In the genomic region with DNA sequence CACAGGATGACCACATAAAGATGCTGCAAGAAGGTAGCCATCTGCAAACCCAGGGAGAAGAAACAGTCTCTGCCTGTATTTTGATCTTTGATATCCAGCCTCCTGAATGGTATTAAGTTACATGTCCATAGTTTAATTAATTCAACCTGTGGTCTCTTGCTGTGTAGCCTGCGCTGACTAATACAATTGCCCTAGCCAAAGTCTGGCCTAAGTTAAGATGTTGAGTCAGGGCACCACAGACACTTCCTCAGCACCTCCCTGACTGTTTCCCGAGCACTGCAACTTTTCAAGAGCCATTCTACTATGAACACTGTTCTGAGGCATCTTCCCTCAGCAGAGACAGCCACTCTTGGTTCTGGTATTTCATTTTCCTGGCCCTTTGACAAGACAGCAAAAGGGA, we compare ENCODE assay signal across 17 mouse cellular contexts. TPM values are rescaled to one million over a fixed set of nuclear protein-coding genes. Genes with fewer than 3 reads are reported as not detected.
A peak's percentile ranks its signal among the peaks of the same experiment; 100 is the strongest.
DNase-seq lines count a peak whose midpoint lies in the region.
"Had no signal": no experiment of that assay in that cellular context is flagged by ENCODE, and none has a peak within 500 bp of the region (broad histone marks: within the 10 kb centered on the region; RNA-seq: fewer than 3 reads in every experiment).

No protein-coding gene starts in this region.

- WGBS in macrophage (ENCODE audit: missing documents) = 72% methylated on average over 2 of the region's 2 CpGs

- DNase-seq in heart, adult 11 months = peak; percentile 61
- no peak for DNase-seq in heart, postnatal 4 days
- DNase-seq in NIH3T3 (ENCODE audit: low read depth) = peak; percentile 81
- no peak for DNase-seq in thymus, postnatal 0 days (ENCODE audit: low spot score)
- no peak for DNase-seq in layer of hippocampus, adult 11-12 months (ENCODE audit: low spot score)
- DNase-seq: adrenal gland, adult 8-10 months; adrenal gland, postnatal 36 days; cerebellum, adult 2 months; cerebellum, postnatal 10 days; gastrocnemius, postnatal 14 days had no signal

- peak overlapping the region; percentile 17; the same call in 1 of the 2 replicates for H3K27ac ChIP-seq in macrophage
- H3K27ac ChIP-seq: hindbrain, embryonic 15.5 days had no signal

- H3K79me2 ChIP-seq in macrophage (ENCODE audit: inconsistent target) = no peaks in the 10 kb centered on the region

- peaks cover 40% of the 10 kb centered on the region for H3K36me3 ChIP-seq in macrophage (ENCODE audit: inconsistent target)

- no peak overlapping the region for H3K4me3 ChIP-seq in macrophage (ENCODE audit: inconsistent target)
- H3K4me3 ChIP-seq: erythroblast, embryonic 14.5 days; heart, embryonic 12.5 days; hindbrain, embryonic 15.5 days had no signal

RNA-seq across cellular contexts. Expression of a gene that starts 12.3 kb away (rescaled TPM):
- total RNA-seq in heart, postnatal 4 days (2021) = not detected
- under 1 TPM in 1 of 26 experiments, not detected in 25; 0.33 TPM for total RNA-seq in macrophage (2018; cell fraction: chromatin; rRNA removed)
- under 1 TPM in 10 of 26 experiments, not detected in 16; 0.06 to 0.28 (median 0.10) TPM for total RNA-seq in macrophage (2018; cell fraction: cytosol; rRNA removed)
- under 1 TPM in 2 of 26 experiments, not detected in 24; 0.28 to 0.42 TPM for total RNA-seq in macrophage (2018; cell fraction: nucleus; rRNA removed)
- 0.09 TPM in 1 of 3 replicates, not detected in the others for polyA plus RNA-seq in macrophage (2018)
- 17.4 and 17.8 TPM in 2 replicates for polyA plus RNA-seq in thymus, postnatal 0 days (2015; fragmentation: Nextera tagmentation; extraction: Ambion mirVana)
- polyA plus RNA-seq: erythroblast, embryonic 14.5 days had no signal

RNA-seq across cellular contexts. Expression of a gene that starts 33.1 kb away (rescaled TPM):
- 100 to 1,000 TPM; 156 to 161 TPM for total RNA-seq in heart, postnatal 4 days (2021)
- total RNA-seq in macrophage (2018; cell fraction: chromatin; rRNA removed) = 100 to 1,000 TPM in 20 of 26 experiments, 10 to 100 TPM in 6; 74.3 to 258 (median 164) TPM
- 10 to 100 TPM in 22 of 26 experiments, 1 to 10 TPM in 4; 6.9 to 26.7 (median 14.4) TPM for total RNA-seq in macrophage (2018; cell fraction: cytosol; rRNA removed)
- total RNA-seq in macrophage (2018; cell fraction: nucleus; rRNA removed) = 100 to 1,000 TPM in 1 of 26 experiments, 10 to 100 TPM in 25; 29.2 to 106 (median 71.1) TPM
- 10.0 to 13.5 TPM (median 12.8 TPM) in 3 replicates for polyA plus RNA-seq in macrophage (2018)
- polyA plus RNA-seq in thymus, postnatal 0 days (2015; fragmentation: Nextera tagmentation; extraction: Ambion mirVana) = 5.6 and 10.3 TPM in 2 replicates

RNA-seq across cellular contexts. Expression of a gene that starts 43.2 kb away (rescaled TPM):
- not detected for total RNA-seq in heart, postnatal 4 days (2021)
- under 1 TPM in 3 of 26 experiments, not detected in 23; 0.17 to 0.25 (median 0.18) TPM for total RNA-seq in macrophage (2018; cell fraction: chromatin; rRNA removed)
- total RNA-seq in macrophage (2018; cell fraction: cytosol; rRNA removed) = under 1 TPM in 15 of 26 experiments, not detected in 11; 0.03 to 0.10 (median 0.05) TPM
- total RNA-seq in macrophage (2018; cell fraction: nucleus; rRNA removed) = under 1 TPM in 11 of 26 experiments, not detected in 15; 0.06 to 0.60 (median 0.17) TPM
- polyA plus RNA-seq in macrophage (2018) = 0.06 TPM in 1 of 3 replicates, not detected in the others
- polyA plus RNA-seq in thymus, postnatal 0 days (2015; fragmentation: Nextera tagmentation; extraction: Ambion mirVana) = 0.75 and 1.0 TPM in 2 replicates
- total RNA-seq: gastrocnemius, adult 18-20 months; gastrocnemius, postnatal 14 days; heart, adult 8-10 months; heart, postnatal 25 days had no signal
- polyA plus RNA-seq: cerebellum, adult 2 months; erythroblast, embryonic 14.5 days; heart, embryonic 12.5 days had no signal

Comparison
In these comparisons a context has a peak if more than half of its experiments do, and no peak if none do; other contexts are left out.
1. DNase-seq: peak in heart, adult 11 months (single experiment) and NIH3T3 (single experiment); none in heart, postnatal 4 days (single experiment), thymus, postnatal 0 days (single experiment) and layer of hippocampus, adult 11-12 months (single experiment).
2. RNA of a gene that starts 12.3 kb away (polyA plus RNA-seq): 17.4 to 17.8 TPM in thymus, postnatal 0 days; 0.09 TPM in macrophage; every median in the first group is over 10 times any median in the second.